22 mouse cellular contexts compared by ENCODE assay signal in genomic region chr11:82616856-82617255, GRCm38 (mm10).
"Had no signal": no experiment of that assay in that cellular context is flagged by ENCODE, and none has a peak within 500 bp of the region (broad histone marks: within the 10 kb centered on the region; RNA-seq: fewer than 3 reads in every experiment).

No protein-coding gene starts in this region.

- H3K27ac ChIP-seq: kidney, postnatal 0 days; layer of hippocampus, adult 2 months; limb, embryonic 12.5 days; limb, embryonic 15.5 days; liver, embryonic 14.5 days; macrophage; neural tube, embryonic 12.5 days; neural tube, embryonic 15.5 days; stomach, postnatal 0 days had no signal

- H3K4me2 ChIP-seq: limb, embryonic 12.5 days; limb, embryonic 15.5 days; liver, embryonic 11.5 days; lung, embryonic 14.5 days; neural tube, embryonic 12.5 days; neural tube, embryonic 15.5 days had no signal

- ATAC-seq: liver, postnatal 0 days; lung, postnatal 0 days had no signal

- DNase-seq: kidney, adult 2 months; kidney, postnatal 25 days; layer of hippocampus, adult 9-11 months; liver, postnatal 0 days; lung, embryonic 14.5 days; right cerebral cortex, adult 18-20 months; right cerebral cortex, postnatal 14 days; right cerebral cortex, postnatal 4 days; thymus, adult 2 months; thymus, postnatal 14 days; thymus, postnatal 4 days had no signal

- H3K4me3 ChIP-seq: layer of hippocampus, adult 2 months; limb, embryonic 12.5 days; limb, embryonic 15.5 days; neural tube, embryonic 12.5 days; neural tube, embryonic 15.5 days had no signal

- H3K9me3 ChIP-seq: limb, embryonic 12.5 days; limb, embryonic 15.5 days; neural tube, embryonic 12.5 days; neural tube, embryonic 15.5 days had no signal

- H3K36me3 ChIP-seq: limb, embryonic 12.5 days; limb, embryonic 15.5 days; neural tube, embryonic 12.5 days; neural tube, embryonic 15.5 days had no signal

- H3K9ac ChIP-seq: limb, embryonic 12.5 days; limb, embryonic 15.5 days; liver, embryonic 14.5 days; liver, postnatal 0 days; lung, embryonic 14.5 days; neural tube, embryonic 12.5 days; neural tube, embryonic 15.5 days had no signal
